Mouse (Mus musculus) midbrain, embryonic 14.5 days (tissue): ENCODE data around the gene Ddost. TPM values are rescaled to one million over a fixed set of nuclear protein-coding genes. Genes with fewer than 3 reads are reported as not detected.

Experiments used
- ATAC-seq: fragments of 200-750 bp; cut with Nextera tagmentation; 2 replicates; pipeline ENCODE4 v1.8.0; 2017; ENCODE audit warnings: moderate number of reproducible peaks, moderate library complexity; ENCODE audit not compliant: low FRiP score, low TSS enrichment
- DNase-seq: peaks from one replicate; pipeline ENCODE4 v3.0.0-alpha.2; 2015
- H3K27ac ChIP-seq: fragments of 300-500 bp; sonication (generic); replicated peaks from 2 replicates; pipeline ENCODE4 v1.5.1; 2014; ENCODE audit warnings: mild to moderate bottlenecking, low read depth, low read length, moderate library complexity
- H3K27me3 ChIP-seq: fragments of 300-500 bp; sonication (generic); 2 replicates; pipeline ENCODE4 v1.6.1; 2014; ENCODE audit warnings: low read length, control low read depth, mixed read lengths; ENCODE audit not compliant: control insufficient read depth, insufficient read depth
- H3K36me3 ChIP-seq: fragments of 300-500 bp; sonication (generic); 2 replicates; pipeline ENCODE4 v1.6.1; 2014; ENCODE audit warnings: low read length, control low read depth; ENCODE audit not compliant: control insufficient read depth, insufficient read depth
- H3K4me1 ChIP-seq: fragments of 300-500 bp; sonication (generic); 2 replicates; pipeline ENCODE4 v1.6.1; 2014; ENCODE audit warnings: mild to moderate bottlenecking, antibody characterized with exemption, low read length, control low read depth; ENCODE audit not compliant: control insufficient read depth, insufficient read depth
- H3K4me2 ChIP-seq: fragments of 300-500 bp; sonication (generic); 2 replicates; pipeline ENCODE4 v1.6.1; 2014; ENCODE audit warnings: mild to moderate bottlenecking, low read length, moderate library complexity
- H3K4me3 ChIP-seq: fragments of 300-500 bp; sonication (generic); replicated peaks from 2 replicates; pipeline ENCODE4 v1.5.1; 2014; ENCODE audit warnings: low read depth, low read length
- H3K9ac ChIP-seq: fragments of 300-500 bp; sonication (generic); replicated peaks from 2 replicates; pipeline ENCODE4 v1.6.1; 2014; ENCODE audit warnings: mild to moderate bottlenecking, low read length, moderate library complexity
- H3K9me3 ChIP-seq: fragments of 300-500 bp; sonication (generic); 2 replicates; pipeline ENCODE4 v1.6.1; 2016; ENCODE audit warnings: low read length, control low read depth, mixed read lengths; ENCODE audit not compliant: control insufficient read depth
- WGBS: fragments of 180-500 bp; shearing (Covaris S2); extraction: QIAGEN DNeasy Blood & Tissue Kit; methylation state at CpG from one replicate; pipeline ENCODE4 v1.1.7; 2014; 5-methylcytosine and 5-hydroxymethylcytosine counted together
- polyA plus RNA-seq: library from polyadenylated mRNA; unstranded; fragments of >200 nt; fragmentation: Nextera tagmentation; extraction: Ambion mirVana; gene quantifications from 2 replicates; pipeline ENCODE4 v1.2.1, GENCODE M21; 2014

Ddost gene
- polyA plus RNA-seq, 1 experiment from 2014 or later = 177 TPM

DNA sequence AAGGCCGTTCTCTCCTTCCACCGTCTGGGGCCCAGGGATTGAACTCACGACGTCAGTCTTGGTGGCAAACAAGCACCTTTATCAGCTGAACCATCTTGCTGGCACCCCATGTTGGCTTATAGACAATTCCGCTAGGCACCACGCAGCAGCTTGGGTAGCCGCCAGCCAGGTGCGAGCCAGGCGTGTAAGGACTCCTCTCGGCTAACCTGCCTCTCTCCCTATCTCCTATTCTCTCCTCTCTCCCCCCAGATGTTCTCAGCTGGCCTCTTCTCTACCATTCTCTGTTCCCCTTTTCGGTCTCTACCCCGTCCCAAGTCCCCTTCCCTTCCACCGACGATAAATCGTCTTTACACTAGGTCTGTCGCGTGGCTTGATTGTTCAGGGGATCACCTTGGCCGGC lies 788 bp upstream of the Ddost start:
- Histone ChIP-seq H3K27ac (peak overlapping the region; percentile 62; the same call in 1 of the 2 replicates), H3K36me3 (peaks cover 11% of the 10 kb centered on the region), H3K4me2 (peak overlapping the region; percentile 77), H3K27me3 (no peaks in the 10 kb centered on the region), H3K9ac (peak overlapping the region; percentile 54), H3K4me3 (peak overlapping the region; percentile 90), H3K9me3 (no peaks in the 10 kb centered on the region), H3K4me1 (peaks cover 14% of the 10 kb centered on the region)
- DNase-seq = no peak
- 16% methylated on average over 18 of the region's 18 CpGs for WGBS
- ATAC-seq = no peak

DNA sequence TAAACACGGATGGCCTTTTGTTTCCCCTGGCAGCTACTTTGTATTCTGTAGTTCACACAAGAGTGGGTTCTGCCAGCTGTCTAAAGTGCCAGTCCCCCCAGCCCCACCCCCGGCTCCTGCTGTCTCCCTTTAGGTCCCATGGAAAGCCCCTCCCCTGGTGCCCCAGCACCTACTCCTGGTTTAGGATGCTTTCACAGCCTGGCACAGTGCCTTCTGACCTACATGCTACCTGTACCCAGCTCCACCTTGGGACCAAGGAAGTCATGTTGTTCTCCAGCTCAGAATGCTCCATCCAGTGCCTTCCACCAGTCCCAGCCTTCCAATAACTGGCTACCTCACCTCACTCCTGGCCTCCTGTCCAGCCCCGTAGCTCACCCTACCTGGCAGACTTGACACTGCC lies 2.5 kb downstream of the Ddost start:
- peaks cover 14% of the 10 kb centered on the region for H3K4me1 ChIP-seq
- H3K36me3 ChIP-seq = peaks cover 41% of the 10 kb centered on the region
- no peak overlapping the region for H3K4me3 ChIP-seq
- no peak overlapping the region for H3K9ac ChIP-seq
- no peak overlapping the region for H3K4me2 ChIP-seq
- no peak for DNase-seq
- no peak for ATAC-seq
- WGBS = 82% methylated on average over 3 of the region's 3 CpGs
- no peaks in the 10 kb centered on the region for H3K9me3 ChIP-seq
- no peaks in the 10 kb centered on the region for H3K27me3 ChIP-seq
- H3K27ac ChIP-seq = no peak overlapping the region

- Histone ChIP-seq H3K9me3 (no peaks in the 10 kb centered on the region), H3K4me2 (no peak overlapping the region), H3K4me3 (no peak overlapping the region), H3K27me3 (no peaks in the 10 kb centered on the region), H3K4me1 (peaks cover 14% of the 10 kb centered on the region), H3K36me3 (peaks cover 48% of the 10 kb centered on the region), H3K9ac (no peak overlapping the region), H3K27ac (no peak overlapping the region)
- WGBS = 95% methylated on average over 12 of the region's 12 CpGs
- no peak for DNase-seq
- no peak for ATAC-seq
Measured at GRCm38 (mm10) chr4:138307739-138308138, 3.2 kb downstream of the Ddost start.

DNA sequence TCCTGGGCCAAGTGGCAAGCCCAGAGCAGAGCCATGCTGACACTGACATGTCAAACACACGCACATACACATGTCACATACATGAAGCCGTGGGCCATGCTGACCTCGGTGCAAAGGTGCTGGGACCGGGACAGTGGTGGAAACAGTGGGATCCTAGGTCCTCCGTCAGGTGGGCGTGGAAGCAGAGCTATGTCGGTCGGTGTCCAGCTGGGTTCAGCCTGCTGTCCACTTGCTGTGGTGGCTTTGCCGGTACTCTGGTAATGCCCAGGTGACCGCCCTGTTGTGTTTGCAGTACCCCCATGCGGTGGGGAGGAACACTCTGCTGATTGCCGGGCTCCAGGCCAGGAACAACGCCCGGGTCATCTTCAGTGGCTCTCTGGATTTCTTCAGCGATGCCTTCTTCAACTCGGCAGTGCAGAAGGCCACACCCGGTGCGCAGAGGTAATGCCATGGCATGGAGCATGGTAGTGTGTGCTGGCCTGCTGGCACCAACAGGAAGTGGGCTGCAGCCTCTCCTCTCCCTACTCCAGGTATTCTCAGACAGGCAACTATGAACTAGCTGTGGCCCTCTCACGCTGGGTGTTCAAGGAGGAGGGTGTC lies 5.9 kb downstream of the Ddost start:
- Histone ChIP-seq H3K36me3 (peaks cover 75% of the 10 kb centered on the region), H3K4me2 (no peak overlapping the region), H3K4me1 (peaks cover 6% of the 10 kb centered on the region), H3K27me3 (no peaks in the 10 kb centered on the region), H3K27ac (no peak overlapping the region), H3K4me3 (no peak overlapping the region), H3K9ac (no peak overlapping the region), H3K9me3 (no peaks in the 10 kb centered on the region)
- ATAC-seq = no peak
- DNase-seq = no peak
- WGBS = 96% methylated on average over 19 of the region's 19 CpGs

DNA sequence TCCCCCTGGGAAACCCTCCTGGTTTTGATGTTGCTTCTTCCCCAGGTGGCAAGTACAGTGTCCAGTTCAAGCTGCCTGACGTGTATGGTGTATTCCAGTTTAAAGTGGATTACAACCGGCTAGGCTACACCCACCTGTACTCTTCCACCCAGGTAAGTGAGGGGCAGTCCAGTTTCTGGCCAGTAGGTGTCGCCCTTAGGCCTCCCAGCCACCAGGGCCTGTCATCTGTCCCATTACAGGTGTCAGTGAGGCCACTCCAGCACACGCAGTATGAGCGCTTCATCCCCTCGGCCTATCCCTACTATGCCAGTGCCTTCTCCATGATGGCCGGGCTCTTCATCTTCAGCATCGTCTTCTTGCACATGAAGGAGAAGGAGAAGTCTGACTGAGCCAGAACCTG lies 7.1 kb downstream of the Ddost start:
- Histone ChIP-seq H3K9ac (no peak overlapping the region), H3K4me1 (no peaks in the 10 kb centered on the region), H3K9me3 (no peaks in the 10 kb centered on the region), H3K36me3 (peaks cover 82% of the 10 kb centered on the region), H3K4me2 (no peak overlapping the region), H3K27ac (no peak overlapping the region), H3K4me3 (no peak overlapping the region), H3K27me3 (no peaks in the 10 kb centered on the region)
- ATAC-seq = peak; percentile 31; the same call in 1 of the 2 replicates
- DNase-seq = peak; percentile 68
- 61% methylated on average over 8 of the region's 8 CpGs for WGBS

DNA sequence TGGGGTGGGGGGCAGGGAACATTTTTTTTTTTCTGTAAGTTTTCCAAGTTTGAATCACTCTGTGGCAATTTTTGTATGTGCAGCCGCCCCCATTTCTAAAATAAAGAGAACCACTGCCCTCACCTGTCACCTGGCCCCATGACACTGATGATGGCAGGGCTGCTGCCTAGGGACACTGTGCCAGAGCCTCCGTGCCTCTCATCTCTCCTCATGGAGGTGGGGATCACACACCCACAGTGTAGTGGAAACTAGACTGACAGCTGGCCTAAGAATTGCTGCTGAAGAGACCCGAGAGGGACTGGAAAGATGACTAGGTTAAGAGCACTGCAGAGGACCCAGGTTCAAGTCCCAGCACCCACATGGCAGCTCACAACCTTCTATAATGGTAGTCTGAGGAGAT lies 7.6 kb downstream of the Ddost start:
- ATAC-seq (no peak), DNase-seq (no peak)
- Histone ChIP-seq H3K4me3 (no peak overlapping the region), H3K4me1 (no peaks in the 10 kb centered on the region), H3K9ac (no peak overlapping the region), H3K4me2 (no peak overlapping the region), H3K36me3 (peaks cover 83% of the 10 kb centered on the region), H3K27me3 (no peaks in the 10 kb centered on the region), H3K27ac (no peak overlapping the region), H3K9me3 (no peaks in the 10 kb centered on the region)
- 90% methylated on average over 3 of the region's 3 CpGs for WGBS

- no peaks in the 10 kb centered on the region for H3K4me1 ChIP-seq
- H3K4me3 ChIP-seq = no peak overlapping the region
- ATAC-seq (no peak), DNase-seq (no peak)
- peaks cover 88% of the 10 kb centered on the region for H3K36me3 ChIP-seq
- WGBS = 90% methylated on average over 11 of the region's 11 CpGs
- no peaks in the 10 kb centered on the region for H3K27me3 ChIP-seq
- no peak overlapping the region for H3K9ac ChIP-seq
- H3K9me3 ChIP-seq = no peaks in the 10 kb centered on the region
- H3K27ac ChIP-seq = no peak overlapping the region
- H3K4me2 ChIP-seq = no peak overlapping the region
Measured at GRCm38 (mm10) chr4:138313021-138313420, 8.5 kb downstream of the Ddost start.

- peaks cover 84% of the 10 kb centered on the region for H3K36me3 ChIP-seq
- H3K9ac ChIP-seq = no peak overlapping the region
- H3K27me3 ChIP-seq = no peaks in the 10 kb centered on the region
- H3K4me2 ChIP-seq = no peak overlapping the region
- 94% methylated on average over 4 of the region's 4 CpGs for WGBS
- no peak overlapping the region for H3K27ac ChIP-seq
- DNase-seq = no peak
- no peak for ATAC-seq
- no peaks in the 10 kb centered on the region for H3K9me3 ChIP-seq
- no peaks in the 10 kb centered on the region for H3K4me1 ChIP-seq
- no peak overlapping the region for H3K4me3 ChIP-seq
Measured at GRCm38 (mm10) chr4:138313795-138314194, 9.3 kb downstream of the Ddost start.

- Histone ChIP-seq H3K4me1 (no peaks in the 10 kb centered on the region), H3K9ac (no peak overlapping the region), H3K4me3 (no peak overlapping the region), H3K4me2 (no peak overlapping the region), H3K27me3 (no peaks in the 10 kb centered on the region), H3K9me3 (no peaks in the 10 kb centered on the region), H3K36me3 (peaks cover 75% of the 10 kb centered on the region), H3K27ac (no peak overlapping the region)
- ATAC-seq (no peak), DNase-seq (peak; percentile 40)
- 69% methylated on average over 9 of the region's 9 CpGs for WGBS
Measured at GRCm38 (mm10) chr4:138315781-138316180, 11.3 kb downstream of the Ddost start.
